Mouse (Mus musculus): ENCODE measurements at regions not wholly inside any gene's neighbourhood (a gene's known extent, or its start where the extent isn't known, plus 50 kb on each side); places are given as distances from the start of the nearest gene placed in this dataset.
"Not testable (repeated sequence)": the region's sequence is repeated elsewhere in the genome, so short reads cannot be mapped to it uniquely, and the experiment has no call there.

- intact Hi-C loops (cut with DNase I), result loop anchor here (1.0 to 5.0 kb wide), 2 partner anchors 107 to 204 kb away; no protein-coding TSS in a partner anchor
- no peak for TF ChIP-seq CTCF (IDR thresholded peaks at IDR 0.05)
- peak; percentile 89 for DNase-seq
- H3K27ac ChIP-seq, result peak overlapping the region; percentile 85
- H3K4me3 ChIP-seq, result peak overlapping the region; percentile 59
Measured at GRCm38 (mm10) chr10:118049330-118049729, 92.3 kb upstream of the Mdm1 start.

- Histone ChIP-seq H3K4me3 (no peak overlapping the region), H3K27ac (peak overlapping the region; percentile 85; the same call in 1 of the 2 replicates)
- no peak for TF ChIP-seq CTCF (IDR thresholded peaks at IDR 0.05)
- no peak for DNase-seq
- intact Hi-C loops (cut with DNase I), result no loop called here
Measured at GRCm38 (mm10) chr10:118050152-118050641, 91.4 kb upstream of the Mdm1 start.

- TF ChIP-seq CTCF (IDR thresholded peaks at IDR 0.05), result no peak
Measured at GRCm38 (mm10) chr10:118052042-118052441, 89.6 kb upstream of the Mdm1 start.

GRCm38 (mm10) chr10:118052477-118052876, 89.1 kb upstream of the Mdm1 start:
- no peak for DNase-seq
- Histone ChIP-seq H3K27ac (peak overlapping the region; percentile 40; the same call in 1 of the 2 replicates), H3K4me3 (no peak overlapping the region)
- TF ChIP-seq CTCF (IDR thresholded peaks at IDR 0.05), result no peak
- intact Hi-C loops (cut with DNase I), result no loop called here

More at GRCm38 (mm10) chr10:118052042-118052441, 89.6 kb upstream of the Mdm1 start:
- H3K27ac ChIP-seq, result peak overlapping the region; percentile 40; the same call in 1 of the 2 replicates
- no peak for DNase-seq
- H3K4me3 ChIP-seq, result no peak overlapping the region
- intact Hi-C loops (cut with DNase I), result no loop called here

GRCm38 (mm10) chr10:118053037-118053436, 88.6 kb upstream of the Mdm1 start:
- TF ChIP-seq CTCF (IDR thresholded peaks at IDR 0.05), result no peak
- intact Hi-C loops (cut with DNase I), result no loop called here
- no peak overlapping the region for H3K4me3 ChIP-seq
- no peak overlapping the region for H3K27ac ChIP-seq
- no peak for DNase-seq

- no peak for DNase-seq
- no peak for TF ChIP-seq CTCF (IDR thresholded peaks at IDR 0.05)
- Histone ChIP-seq H3K27ac (no peak overlapping the region), H3K4me3 (no peak overlapping the region)
- intact Hi-C loops (cut with DNase I), result no loop called here
Measured at GRCm38 (mm10) chr10:118056789-118057271, 84.8 kb upstream of the Mdm1 start.

- Histone ChIP-seq H3K27ac (no peak overlapping the region), H3K4me3 (no peak overlapping the region)
- intact Hi-C loops (cut with DNase I), result no loop called here
- TF ChIP-seq CTCF (IDR thresholded peaks at IDR 0.05), result no peak
- DNase-seq, result no peak
Measured at GRCm38 (mm10) chr10:118057516-118057915, 84.1 kb upstream of the Mdm1 start.

GRCm38 (mm10) chr10:118064816-118065216, 76.8 kb upstream of the Mdm1 start:
- TF ChIP-seq CTCF (IDR thresholded peaks at IDR 0.05), result no peak
- intact Hi-C loops (cut with DNase I), result no loop called here
- no peak overlapping the region for H3K27ac ChIP-seq
- no peak for DNase-seq
- no peak overlapping the region for H3K4me3 ChIP-seq

- DNase-seq; H3K4me3 ChIP-seq; intact Hi-C loops (cut with DNase I); H3K27ac ChIP-seq: not testable (repeated sequence)
Measured at GRCm38 (mm10) chr10:118076341-118076740, 65.3 kb upstream of the Mdm1 start.

- no peak for TF ChIP-seq CTCF (IDR thresholded peaks at IDR 0.05)
- DNase-seq, result no peak
- Histone ChIP-seq H3K27ac (no peak overlapping the region), H3K4me3 (no peak overlapping the region)
- intact Hi-C loops (cut with DNase I), result no loop called here
Measured at GRCm38 (mm10) chr10:118081636-118082166, 59.9 kb upstream of the Mdm1 start.

GRCm38 (mm10) chr10:118083035-118083720, 58.4 kb upstream of the Mdm1 start:
- intact Hi-C loops (cut with DNase I), result no loop called here
- H3K27ac ChIP-seq, result no peak overlapping the region
- DNase-seq, result no peak
- no peak for TF ChIP-seq CTCF (IDR thresholded peaks at IDR 0.05)
- H3K4me3 ChIP-seq, result no peak overlapping the region

- no peak overlapping the region for H3K4me3 ChIP-seq
- no peak overlapping the region for H3K27ac ChIP-seq
- DNase-seq, result no peak
- intact Hi-C loops (cut with DNase I), result no loop called here
- no peak for TF ChIP-seq CTCF (IDR thresholded peaks at IDR 0.05)
Measured at GRCm38 (mm10) chr10:118083721-118084075, 57.9 kb upstream of the Mdm1 start.
